Mouse (Mus musculus): Measurements from ENCODE around the gene Sema5a. TPM values are rescaled to one million over a fixed set of nuclear protein-coding genes. Genes with fewer than 3 reads are reported as not detected.

Sema5a gene
- polyA plus RNA-seq, 3 experiments from 2014 or later = not detected

DNA sequence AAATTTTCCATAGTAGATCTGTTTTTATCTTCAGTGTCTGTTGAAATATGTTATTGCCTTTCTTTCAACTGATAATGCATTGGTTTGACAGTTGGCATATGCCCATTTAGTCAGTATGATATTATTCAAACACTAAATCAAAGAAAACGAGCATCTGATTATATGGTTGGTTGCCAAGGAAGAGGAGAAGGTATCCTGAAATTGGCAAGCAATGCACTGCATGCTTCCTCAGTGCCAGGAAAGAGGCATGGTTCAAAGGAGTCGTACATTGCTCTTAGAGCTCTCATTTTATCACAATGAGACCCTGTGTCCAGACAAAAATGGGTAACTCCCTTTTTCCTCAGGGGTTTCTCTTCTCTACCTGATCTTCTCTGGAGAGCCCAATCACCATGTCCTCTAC, 214.4 kb downstream of the Sema5a start:
- ATAC-seq = no peak

DNA sequence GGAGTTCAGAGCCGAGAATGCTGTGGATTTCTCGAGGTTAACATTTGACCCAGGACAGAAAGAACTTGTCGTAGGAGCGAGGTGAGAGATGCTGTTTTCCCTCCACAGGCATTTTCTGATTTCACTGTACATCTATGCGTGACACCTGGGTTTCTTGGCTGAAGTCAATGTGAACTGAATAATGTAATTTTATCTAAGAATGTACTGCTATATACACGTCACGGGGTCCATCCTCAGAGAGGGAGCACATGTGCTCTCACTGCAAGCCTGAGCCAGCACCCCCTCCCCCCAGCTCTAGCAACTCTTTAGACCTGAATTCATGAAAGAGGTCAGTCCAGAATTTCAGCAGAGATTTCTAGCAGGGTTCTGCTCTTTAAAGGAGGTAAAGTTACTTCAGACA, 215.6 kb downstream of the Sema5a start:
- ATAC-seq = no peak

DNA sequence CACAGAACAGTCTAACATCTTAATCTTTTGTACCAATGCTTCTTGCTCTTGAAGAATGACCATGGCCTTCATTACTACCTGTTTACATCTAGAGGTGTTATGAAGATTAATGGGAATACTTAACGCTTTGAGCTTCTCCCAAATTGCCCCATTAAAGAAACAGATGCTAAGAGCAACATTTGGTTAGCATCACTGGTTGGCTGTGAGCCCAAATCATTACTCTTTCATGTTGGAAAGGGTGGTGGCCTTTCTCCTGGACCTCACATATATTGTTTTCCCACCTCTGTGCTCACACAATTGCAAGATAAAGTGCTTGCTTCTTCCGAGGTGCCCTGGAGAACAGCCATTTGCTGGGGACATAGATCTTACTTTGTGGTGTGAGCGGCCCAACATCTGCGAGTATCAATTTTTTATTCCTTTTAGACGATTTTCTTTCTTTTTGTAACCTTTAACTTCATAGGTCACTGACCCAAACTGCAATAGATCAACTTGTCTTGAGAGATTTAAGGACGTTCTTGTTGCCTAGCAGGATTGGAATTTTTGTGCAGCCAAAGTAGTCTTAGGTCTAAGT, 227.0 kb downstream of the Sema5a start:
- no peak for ATAC-seq

DNA sequence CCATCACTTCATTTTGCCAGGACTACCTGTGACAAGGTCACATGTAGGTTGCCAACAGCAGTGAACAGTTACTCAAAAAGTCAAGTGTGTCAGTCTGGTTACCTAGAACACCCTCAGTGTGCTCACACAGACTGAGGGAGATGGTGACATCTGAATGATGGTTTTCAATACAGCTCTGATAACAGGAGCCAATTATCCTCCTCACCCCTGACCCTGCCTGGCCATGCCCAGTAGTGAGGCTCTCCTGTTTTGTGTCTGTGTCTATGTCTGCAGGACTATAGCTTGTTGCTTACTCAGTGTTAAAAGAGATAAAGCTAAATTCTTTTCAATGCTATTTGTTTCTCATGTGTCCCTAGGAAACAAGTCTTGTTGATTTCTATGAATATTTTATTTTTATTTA, 236.1 kb downstream of the Sema5a start:
- no peak for ATAC-seq

DNA sequence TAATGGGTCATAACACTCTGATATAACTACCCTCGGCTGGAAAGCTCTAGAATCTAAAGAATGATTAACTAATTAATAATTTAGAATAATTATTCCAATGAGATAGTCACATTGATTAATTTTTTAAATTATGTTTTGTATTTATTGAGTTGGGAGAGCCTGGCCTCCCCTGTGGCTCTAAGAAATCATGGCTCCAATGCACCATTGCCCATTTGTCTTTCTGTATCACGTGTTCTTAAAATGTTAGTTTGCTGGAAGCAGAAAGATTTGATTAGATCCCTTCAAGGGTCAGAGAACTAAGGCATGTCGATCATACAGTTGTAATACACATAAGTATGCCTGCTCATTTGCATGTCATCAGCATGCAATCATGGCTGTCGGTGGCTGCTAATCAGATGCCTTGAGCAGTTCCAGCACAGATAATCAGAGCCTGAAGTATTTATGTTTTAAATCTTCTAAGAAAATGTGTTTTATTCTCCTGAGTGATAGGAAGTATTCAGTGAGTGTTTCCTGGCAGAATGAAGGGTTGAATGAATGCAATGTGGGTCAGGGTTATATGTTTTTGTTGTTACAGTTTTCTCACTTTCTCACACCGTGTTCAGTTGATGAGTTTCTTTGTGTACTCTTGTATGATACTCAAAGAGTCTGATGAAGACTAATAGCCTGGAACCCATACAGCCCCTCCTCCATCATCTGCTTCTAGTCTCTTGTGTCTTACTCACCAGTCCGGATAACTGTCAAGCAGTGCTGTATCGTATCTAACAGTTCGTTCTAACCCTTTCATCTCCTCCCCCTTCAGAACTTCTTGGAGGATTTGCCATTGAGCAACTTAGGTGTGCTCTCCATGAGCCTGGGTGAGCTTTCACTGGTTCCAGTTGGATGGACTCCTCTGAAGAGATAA, 240.7 kb downstream of the Sema5a start:
- no peak for ATAC-seq

DNA sequence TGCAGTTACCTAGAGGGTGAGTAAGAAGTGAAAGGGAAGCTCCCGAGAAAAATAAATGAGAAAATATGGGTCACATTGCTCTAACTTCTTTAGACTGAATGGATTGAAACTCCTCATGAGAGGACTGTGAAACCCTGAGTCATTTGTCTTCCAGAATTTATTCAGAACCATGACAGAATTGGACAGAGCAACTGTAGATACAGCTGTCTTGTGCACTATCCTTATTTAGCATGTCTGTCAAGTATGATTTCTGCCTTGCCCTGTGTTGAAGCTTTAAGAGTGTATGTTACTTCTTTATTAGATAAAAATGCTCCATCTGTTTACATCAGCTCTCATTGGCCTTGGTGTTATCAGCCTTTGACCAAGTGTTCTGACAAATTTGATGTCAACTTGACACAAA, 243.4 kb downstream of the Sema5a start:
- ATAC-seq = no peak

DNA sequence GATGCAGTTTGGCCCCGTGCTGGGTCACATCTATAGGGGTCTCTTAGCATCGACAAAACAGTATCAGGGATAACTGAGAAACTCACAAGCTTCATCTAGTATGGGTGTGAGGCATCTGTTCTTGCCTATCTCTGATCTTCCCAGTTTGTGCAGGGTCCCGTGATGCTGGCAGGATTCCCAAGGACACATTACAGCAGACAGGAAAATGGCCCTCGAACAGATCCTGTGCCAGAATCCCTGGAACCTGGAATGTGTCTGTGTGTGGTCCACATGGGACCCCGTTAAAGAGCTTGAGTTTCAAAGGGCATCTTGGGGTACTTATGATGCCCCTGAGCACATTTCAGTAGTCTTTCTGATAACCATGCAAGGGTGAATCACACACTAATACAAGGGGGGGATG, 249.6 kb downstream of the Sema5a start:
- no peak for ATAC-seq

DNA sequence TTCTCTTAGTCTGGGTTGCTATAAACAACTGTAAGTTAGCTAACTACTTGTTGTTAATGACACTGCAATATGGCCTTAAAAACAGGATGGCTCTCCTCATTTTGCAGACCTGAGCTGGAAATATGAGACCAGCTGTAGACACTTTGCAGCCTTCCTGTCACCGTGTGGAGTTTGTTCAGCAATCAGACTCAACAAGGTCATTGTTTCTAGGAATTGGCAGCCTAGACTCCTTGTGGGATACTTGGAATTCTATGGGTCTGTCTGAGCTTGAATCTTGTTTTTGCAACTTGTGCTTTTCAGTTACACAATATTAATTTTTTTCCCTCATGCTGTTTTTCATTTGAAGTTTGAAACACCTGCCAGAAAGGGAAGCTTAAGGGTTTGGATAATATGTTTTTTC, 250.3 kb downstream of the Sema5a start:
- no peak for ATAC-seq

DNA sequence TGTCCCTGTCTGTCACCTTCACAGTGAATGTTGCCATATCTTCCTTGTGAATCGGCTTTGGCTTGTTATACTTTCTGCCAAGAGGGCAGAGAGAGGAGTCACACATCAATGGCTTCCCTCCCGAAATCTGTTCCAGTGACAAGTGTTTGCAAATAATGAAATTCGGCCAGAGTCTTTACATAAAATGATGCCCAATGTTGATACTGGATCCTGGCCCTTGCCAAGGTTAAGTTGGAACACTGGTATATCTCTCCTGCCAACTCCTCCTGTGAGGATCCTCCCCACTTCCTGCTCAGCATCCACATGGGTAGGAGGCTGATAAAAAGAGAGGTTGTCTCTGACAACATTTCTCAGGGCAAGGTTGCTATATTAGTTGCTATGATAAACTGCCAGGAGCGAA, 252.3 kb downstream of the Sema5a start:
- no peak for ATAC-seq

DNA sequence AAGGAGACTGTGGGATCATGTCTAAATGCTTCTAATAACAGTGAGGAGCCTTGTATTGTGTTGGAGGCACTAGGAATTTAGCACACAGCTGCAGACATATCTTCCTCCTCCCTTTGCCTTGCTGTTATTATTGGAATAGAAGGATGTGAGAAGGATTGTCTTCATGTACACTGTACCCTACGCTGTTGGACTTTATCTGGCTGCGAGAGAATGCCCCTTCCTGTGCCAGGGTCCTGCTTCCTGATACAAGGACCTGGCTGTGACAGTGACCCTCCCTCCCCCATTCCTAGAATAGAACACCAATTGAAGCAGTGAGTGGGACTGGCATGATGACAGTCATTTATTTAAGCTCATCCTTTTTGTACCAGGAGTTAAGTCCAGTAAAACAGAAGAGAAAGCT, 261.3 kb downstream of the Sema5a start:
- ATAC-seq = no peak

DNA sequence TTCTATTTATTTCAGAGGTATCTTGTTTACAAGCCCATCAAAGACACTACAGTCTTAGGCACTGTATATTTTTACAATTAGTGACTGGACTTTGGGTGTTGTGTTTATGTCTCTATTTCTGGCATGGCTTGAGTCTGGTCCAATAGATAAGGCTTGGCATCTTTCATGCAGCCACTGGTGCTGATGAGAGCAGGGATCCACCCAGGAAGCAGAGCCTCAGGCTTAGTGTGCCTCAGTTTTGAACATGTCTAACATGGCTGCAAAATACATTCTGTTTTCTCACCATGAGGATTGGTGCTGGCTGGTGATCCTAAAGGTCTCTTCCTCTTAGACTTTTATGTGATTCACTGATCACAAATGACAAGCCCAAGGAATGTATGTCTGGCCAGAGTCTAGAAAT, 263.7 kb downstream of the Sema5a start:
- ATAC-seq = no peak

DNA sequence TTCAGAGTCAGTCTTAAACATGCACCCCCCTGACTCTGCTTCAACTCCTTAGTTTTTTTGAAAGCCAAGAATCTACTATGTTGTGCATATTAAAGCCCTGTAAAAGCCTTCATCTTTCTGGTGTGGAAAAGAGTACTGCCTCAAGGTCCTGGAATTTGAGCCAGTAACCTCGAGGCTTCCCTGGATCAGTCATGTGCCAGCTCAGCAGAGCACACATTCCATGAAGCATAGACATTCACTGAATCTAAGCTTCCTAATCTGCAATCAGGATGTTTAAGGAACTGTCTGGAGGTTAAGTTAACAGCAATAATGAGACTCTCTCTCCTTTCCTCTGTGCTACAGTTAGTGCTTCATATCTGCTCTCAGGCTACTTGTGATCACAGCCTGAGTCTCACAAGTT, 270.3 kb downstream of the Sema5a start:
- ATAC-seq = no peak

DNA sequence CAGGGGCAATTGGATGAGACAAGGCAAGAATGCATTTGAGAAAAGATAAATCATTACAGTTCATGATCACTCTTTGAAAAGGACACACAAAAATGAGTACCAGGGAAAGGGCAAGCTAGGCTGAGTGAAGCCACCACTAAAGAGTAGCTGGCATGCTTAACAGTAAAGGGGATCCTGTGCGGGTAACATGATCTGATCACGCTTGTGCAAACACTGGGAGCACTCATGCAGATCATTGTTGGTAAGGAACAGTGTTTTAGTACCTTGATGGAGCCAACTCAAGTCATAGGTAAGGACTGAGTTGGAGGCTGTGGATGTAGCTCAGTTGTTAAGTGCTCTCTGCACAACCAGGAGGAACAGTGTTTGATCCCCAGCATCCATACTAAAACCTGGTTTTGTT, 273.3 kb downstream of the Sema5a start:
- no peak for ATAC-seq

DNA sequence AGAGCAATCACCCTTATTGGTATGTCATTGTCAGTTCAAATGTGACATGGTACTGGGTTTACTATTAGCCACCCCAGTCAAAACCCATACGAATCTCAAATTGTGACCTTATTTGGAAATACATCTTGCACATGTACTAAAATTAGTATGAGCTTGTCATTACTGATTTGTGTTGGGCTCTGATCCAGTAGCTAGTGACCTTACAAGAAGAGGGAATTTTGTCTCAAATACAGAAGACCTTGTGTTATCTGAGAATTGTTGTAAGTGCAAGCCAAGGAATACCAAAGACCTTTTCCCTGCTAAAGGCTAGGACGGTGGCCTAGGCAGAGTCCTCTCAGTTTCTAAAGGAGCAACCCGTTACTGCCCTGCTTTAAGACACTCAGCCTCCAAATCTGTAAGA, 287.9 kb downstream of the Sema5a start:
- no peak for ATAC-seq

DNA sequence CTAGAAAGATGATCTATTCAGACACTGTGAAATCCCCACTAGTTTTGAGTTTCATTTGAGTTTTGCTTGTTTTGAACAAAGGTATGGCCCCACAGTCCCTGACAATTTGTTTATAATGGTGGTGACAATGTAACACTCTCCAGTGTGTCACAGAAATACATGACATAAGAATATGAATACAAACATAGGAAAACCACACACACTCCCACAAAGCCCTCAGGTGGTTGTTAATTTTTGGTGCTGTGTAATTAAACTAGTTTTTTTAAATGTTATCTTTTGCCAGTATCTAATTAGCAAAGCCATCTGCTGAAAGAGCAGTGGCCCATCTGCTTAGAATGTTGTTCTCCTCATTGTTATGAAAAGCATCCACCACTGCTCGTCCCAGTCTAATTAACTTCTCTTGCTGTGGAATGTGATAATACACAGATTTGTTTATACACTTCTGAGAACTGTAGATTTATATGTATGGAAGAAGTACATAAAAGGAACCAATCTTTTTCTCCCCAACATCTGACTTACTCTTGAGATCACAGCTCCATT, 289.0 kb downstream of the Sema5a start:
- ATAC-seq = no peak

DNA sequence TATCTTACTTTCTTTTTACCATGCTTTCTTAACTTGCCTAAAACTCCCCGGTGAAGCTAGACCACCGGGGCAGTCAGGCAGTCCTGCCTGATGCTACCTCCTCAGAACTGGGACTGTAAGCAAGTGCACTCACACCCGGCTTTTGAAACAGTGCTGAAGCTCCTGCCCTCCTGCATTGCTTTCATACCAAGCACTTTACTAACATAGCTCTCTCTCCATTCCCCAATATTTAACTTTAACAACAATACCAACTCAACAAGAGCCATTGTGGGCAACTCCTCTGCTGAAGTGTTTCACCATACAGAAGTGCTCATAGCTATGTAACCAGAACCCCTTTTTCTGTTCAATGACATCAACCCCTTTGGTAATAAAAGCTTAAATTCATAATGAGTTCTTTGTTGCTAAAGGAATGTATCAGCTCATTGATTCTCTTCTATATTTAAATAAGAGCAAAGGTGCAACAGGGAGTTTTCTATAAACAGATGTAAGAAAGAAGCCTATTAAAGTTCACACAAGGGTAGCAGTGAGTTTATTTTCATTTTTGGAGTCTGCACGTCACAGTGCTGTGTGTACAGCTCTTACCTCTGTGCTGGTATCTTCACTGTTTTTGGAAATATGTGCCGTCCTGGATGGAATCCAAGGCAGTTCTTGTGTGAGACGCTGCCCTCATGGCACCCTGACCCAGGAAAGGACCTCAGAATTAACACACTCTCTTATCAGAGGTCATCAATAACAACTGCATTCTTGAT, 292.3 kb downstream of the Sema5a start:
- no peak for ATAC-seq

DNA sequence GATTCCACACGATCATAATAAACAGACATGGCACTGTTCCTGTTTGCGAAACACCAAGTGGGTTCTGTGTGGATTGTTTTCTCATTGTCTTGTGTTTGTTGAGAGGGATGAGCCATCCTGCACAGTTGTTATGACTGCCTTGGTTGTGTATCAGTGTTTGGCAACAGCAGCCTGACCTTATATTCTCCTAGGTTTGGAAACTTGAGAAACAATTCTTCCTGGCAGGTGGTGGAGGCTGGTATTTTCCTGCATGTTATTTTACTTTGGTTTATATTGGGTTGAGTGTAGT, 292.8 kb downstream of the Sema5a start:
- ATAC-seq = no peak

DNA sequence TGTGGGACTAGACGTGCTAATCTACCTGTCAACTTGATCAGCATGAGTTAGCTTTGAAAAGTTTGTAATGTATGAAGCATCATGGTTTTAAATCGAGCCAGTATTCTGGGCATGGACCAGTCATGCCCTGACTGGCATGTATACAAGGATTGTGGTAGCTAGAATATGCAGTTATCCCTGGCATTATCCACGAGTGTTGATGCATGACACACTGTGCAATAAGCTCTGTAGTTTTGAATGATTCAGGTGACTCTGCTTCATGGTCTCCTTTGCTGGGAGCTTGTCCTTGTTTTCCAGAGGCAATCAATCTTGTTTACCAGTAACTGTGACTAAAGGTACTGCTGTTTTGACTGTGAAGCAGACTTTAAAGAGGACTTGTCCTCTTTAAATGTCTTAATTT, 293.5 kb downstream of the Sema5a start:
- ATAC-seq = no peak

DNA sequence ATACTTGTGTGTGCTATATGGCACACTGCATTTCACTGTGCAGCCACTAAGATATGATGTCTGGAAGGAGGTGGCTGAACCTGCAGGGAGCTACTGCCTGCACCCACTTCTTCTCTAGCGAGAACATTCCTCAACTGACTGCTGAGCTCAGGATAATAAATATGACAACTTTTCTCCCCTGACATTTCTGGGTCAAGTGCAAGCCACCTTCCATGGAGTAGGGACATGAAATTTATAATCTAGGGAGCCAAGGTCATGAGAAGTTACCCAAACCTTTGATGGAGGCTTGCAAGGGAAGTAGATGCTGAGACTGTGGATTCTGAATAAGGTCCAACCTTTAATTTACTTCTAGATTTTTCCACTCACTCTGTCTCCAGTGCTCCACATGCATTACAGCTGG, 298.1 kb downstream of the Sema5a start:
- ATAC-seq = no peak

DNA sequence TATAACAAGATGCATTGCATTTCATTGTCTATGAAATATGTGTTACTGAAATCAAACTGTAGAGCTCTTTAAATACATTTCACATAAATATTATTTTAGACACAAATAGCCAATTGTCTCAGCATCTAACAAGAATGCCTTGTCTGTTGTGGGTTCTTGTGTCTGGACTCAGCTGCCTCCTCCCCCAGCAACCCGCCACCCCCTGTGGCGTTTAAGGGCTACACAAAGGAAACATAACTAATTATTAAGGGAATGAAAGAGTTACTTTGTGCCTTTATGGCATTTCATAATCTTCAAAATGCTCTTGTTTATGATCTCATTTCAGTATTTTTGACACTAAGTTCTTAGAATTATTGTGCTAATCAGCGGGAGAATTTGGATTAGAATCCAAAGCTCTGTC, 298.6 kb downstream of the Sema5a start:
- ATAC-seq = no peak

DNA sequence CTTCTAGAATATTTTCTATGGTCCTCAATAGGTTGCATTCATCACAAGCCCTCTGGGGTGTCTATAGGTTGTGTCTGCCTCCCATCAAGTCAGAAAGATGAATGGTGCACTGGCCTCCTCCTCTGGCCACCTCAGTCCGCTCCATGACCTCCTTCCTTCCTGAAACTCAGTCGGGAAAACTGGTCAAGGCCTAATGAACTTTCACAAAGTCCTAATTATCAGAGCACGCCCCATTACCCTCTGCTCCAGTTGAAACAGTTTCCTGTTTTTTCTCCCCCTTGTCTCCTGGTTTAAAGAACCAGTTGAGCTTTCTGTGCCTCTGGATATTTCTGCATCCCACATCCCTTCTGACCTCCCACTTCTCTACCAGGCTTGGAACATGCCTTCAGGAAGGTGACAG, 300.8 kb downstream of the Sema5a start:
- no peak for ATAC-seq

DNA sequence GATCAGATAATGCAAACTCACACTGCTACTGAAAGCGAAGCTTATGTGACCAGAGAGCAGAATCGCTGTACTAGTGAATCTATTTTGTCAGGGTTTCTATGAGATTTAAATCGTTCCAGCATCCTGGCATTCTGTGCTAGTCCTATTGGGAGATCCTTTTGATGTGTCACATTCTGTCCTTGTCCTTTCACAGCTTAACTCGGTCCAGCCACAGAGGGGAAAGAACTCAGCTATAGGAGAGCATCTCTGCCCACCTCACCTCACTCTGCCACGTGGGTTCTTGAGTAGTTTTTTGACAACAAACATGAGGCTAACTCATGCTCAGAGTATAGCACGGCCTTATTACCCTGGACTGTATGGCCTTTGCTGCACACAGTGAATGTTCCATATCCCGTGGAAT, 302.1 kb downstream of the Sema5a start:
- ATAC-seq = no peak

DNA sequence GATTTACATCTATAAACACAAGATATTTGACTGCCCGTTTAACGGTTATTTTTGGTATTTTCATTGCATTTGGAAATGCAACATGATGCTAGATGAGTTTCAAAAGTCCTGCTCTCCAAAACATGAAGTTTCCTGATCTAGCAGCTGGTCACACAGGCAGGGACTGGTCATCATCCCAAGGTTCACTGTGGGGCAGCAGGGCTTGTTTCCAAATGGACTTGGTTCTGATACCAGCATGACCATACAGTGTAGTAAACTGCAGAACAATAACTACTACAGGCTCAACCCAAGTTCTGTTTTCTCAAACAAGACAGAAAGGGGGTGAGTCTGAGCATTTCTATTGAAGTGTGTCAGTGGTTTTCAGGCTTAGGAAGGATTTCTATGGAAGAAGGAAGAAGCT, 314.3 kb downstream of the Sema5a start:
- ATAC-seq = no peak

DNA sequence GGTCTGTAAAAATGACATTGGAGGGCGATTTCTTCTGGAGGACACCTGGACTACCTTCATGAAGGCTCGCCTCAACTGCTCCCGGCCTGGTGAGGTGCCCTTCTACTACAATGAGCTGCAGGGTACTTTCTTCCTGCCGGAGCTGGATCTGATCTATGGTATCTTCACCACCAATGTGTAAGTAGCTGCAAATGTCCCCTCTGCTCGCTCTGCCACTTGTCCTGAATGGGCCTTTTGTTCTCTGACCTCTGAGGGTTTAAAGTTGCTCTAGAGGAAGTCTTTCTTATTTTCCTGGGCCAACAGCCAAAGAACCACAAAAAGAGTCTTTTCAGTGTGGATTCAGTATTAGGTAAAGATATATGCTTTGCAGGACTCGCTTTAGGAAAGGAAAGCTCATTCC, 318.0 kb downstream of the Sema5a start:
- ATAC-seq = no peak

Data from inflammation-experienced regulatory T-cells, adult 6 months (primary cell).